9 mouse cellular contexts compared by ENCODE assay signal in the genomic region with DNA sequence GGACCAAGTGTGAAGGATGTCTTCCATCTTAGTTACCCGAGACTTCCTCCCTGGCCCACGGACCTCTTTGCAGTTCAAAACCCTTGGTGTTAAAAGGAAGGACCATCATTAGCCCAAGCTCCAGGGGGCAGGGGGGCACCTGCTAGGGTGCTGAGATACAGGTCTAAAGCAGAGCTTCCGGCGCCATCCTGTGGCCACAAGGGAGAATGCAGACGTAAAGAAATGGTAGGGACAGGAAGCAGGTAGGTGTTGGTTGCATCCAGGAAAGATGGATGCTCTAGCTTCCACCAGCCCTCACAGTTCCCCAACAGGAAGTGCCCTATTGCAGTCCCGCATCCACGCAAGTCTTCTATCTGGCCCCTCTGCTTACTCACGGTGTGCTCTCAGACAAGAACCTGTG. TPM values are rescaled to one million over a fixed set of nuclear protein-coding genes. Genes with fewer than 3 reads are reported as not detected.
DNase-seq lines count a peak whose midpoint lies in the region; ATAC-seq lines count a peak whose summit lies in the region.
"Had no signal": no experiment of that assay in that cellular context is flagged by ENCODE, and none has a peak within 500 bp of the region (broad histone marks: within the 10 kb centered on the region; RNA-seq: fewer than 3 reads in every experiment).

No protein-coding gene starts in this region.

- no peak overlapping the region for H3K4me3 ChIP-seq in midbrain, embryonic 14.5 days (replicated peaks; ENCODE audit: low read depth, low read length)
- H3K4me3 ChIP-seq in midbrain, embryonic 15.5 days: no peak overlapping the region

- H3K27me3 ChIP-seq in midbrain, embryonic 14.5 days (ENCODE audit: control insufficient read depth, insufficient read depth, low read length): peaks cover 20% of the 10 kb centered on the region
- peaks cover 34% of the 10 kb centered on the region for H3K27me3 ChIP-seq in midbrain, embryonic 15.5 days (replicated peaks)

- H3K4me1 ChIP-seq in midbrain, embryonic 14.5 days (ENCODE audit: control insufficient read depth, insufficient read depth, low read length): peaks cover 10% of the 10 kb centered on the region; the same call in 1 of the 2 replicates
- peaks cover 16% of the 10 kb centered on the region for H3K4me1 ChIP-seq in midbrain, embryonic 15.5 days

- no peaks in the 10 kb centered on the region for H3K9me3 ChIP-seq in midbrain, embryonic 14.5 days (ENCODE audit: control insufficient read depth, low read length)
- H3K9me3 ChIP-seq in midbrain, embryonic 15.5 days: no peaks in the 10 kb centered on the region

- peak; percentile 16 for DNase-seq in cerebellum, adult 11-12 months
- peak; percentile 56 for DNase-seq in midbrain, embryonic 14.5 days
- peak; percentile 71 for DNase-seq in layer of hippocampus, postnatal 10 days (ENCODE audit: low spot score in 2 of 2)
- DNase-seq in thymus, postnatal 25 days: peak; percentile 21

- H3K9ac ChIP-seq in midbrain, embryonic 14.5 days (replicated peaks; ENCODE audit: low read length): no peak overlapping the region
- no peak overlapping the region for H3K9ac ChIP-seq in midbrain, embryonic 15.5 days

- no peaks in the 10 kb centered on the region for H3K36me3 ChIP-seq in midbrain, embryonic 14.5 days (ENCODE audit: control insufficient read depth, insufficient read depth, low read length)
- H3K36me3 ChIP-seq in midbrain, embryonic 15.5 days (replicated peaks): no peaks in the 10 kb centered on the region

- WGBS in midbrain, embryonic 14.5 days: 24% methylated on average over 8 of the region's 8 CpGs
- 16% methylated on average over 8 of the region's 8 CpGs for WGBS in midbrain, embryonic 15.5 days

- no peak overlapping the region for H3K27ac ChIP-seq in midbrain, embryonic 14.5 days (replicated peaks; ENCODE audit: low read depth, low read length)
- H3K27ac ChIP-seq in midbrain, embryonic 15.5 days: no peak overlapping the region

- ATAC-seq in cerebellum, adult (ENCODE audit: insufficient number of reproducible peaks, low FRiP score, low TSS enrichment): no peak
- no peak for ATAC-seq in midbrain, embryonic 14.5 days (ENCODE audit: low FRiP score, low TSS enrichment)
- ATAC-seq in midbrain, embryonic 15.5 days (replicated peaks): no peak
- peak; percentile 59 for ATAC-seq in common myeloid progenitor, adult 5-6 weeks (replicated peaks; ENCODE audit: low read depth, poor library complexity, severe bottlenecking)
- peak; percentile 72 for ATAC-seq in megakaryocyte, adult 5-6 weeks (ENCODE audit: poor library complexity, severe bottlenecking)

- H3K4me2 ChIP-seq in midbrain, embryonic 14.5 days (ENCODE audit: low read length): no peak overlapping the region
- no peak overlapping the region for H3K4me2 ChIP-seq in midbrain, embryonic 15.5 days

RNA-seq across cellular contexts. Expression of gene Slpi, which starts 1.9 kb away (rescaled TPM):
- polyA plus RNA-seq in midbrain, embryonic 14.5 days (2014; fragmentation: Nextera tagmentation; extraction: Ambion mirVana): not detected in 2 replicates
- polyA plus RNA-seq in midbrain, embryonic 15.5 days (2015; fragmentation: Nextera tagmentation; extraction: Ambion mirVana): not detected in 2 replicates
- 10.1 and 10.4 TPM in 2 replicates for total RNA-seq in common myeloid progenitor, adult 5-6 weeks (2017)
- total RNA-seq in layer of hippocampus, postnatal 10 days (2021): 1 to 10 TPM; 1.0 to 1.4 TPM
- total RNA-seq in megakaryocyte, adult 5-6 weeks (2015): 454 and 463 TPM in 2 replicates
- total RNA-seq in megakaryocyte, adult 5-6 weeks (2017): 81.4 and 109 TPM in 2 replicates

RNA-seq across cellular contexts. Expression of gene Rbpjl, which starts 16.0 kb away (rescaled TPM):
- not detected in 2 replicates for polyA plus RNA-seq in midbrain, embryonic 14.5 days (2014; fragmentation: Nextera tagmentation; extraction: Ambion mirVana)
- polyA plus RNA-seq in midbrain, embryonic 15.5 days (2015; fragmentation: Nextera tagmentation; extraction: Ambion mirVana): 0.05 TPM in 1 of 2 replicates, not detected in the other
- not detected in 2 replicates for total RNA-seq in common myeloid progenitor, adult 5-6 weeks (2017)
- under 1 TPM; 0.38 to 0.48 TPM for total RNA-seq in layer of hippocampus, postnatal 10 days (2021)
- not detected in 2 replicates for total RNA-seq in megakaryocyte, adult 5-6 weeks (2015)
- total RNA-seq in megakaryocyte, adult 5-6 weeks (2017): not detected in 2 replicates
- total RNA-seq: heart, postnatal 14 days had no signal

RNA-seq across cellular contexts. Expression of gene Matn4, which starts 18.0 kb away (rescaled TPM):
- polyA plus RNA-seq in midbrain, embryonic 14.5 days (2014; fragmentation: Nextera tagmentation; extraction: Ambion mirVana): not detected in 2 replicates
- polyA plus RNA-seq in midbrain, embryonic 15.5 days (2015; fragmentation: Nextera tagmentation; extraction: Ambion mirVana): 0.65 and 0.89 TPM in 2 replicates
- not detected in 2 replicates for total RNA-seq in common myeloid progenitor, adult 5-6 weeks (2017)
- total RNA-seq in layer of hippocampus, postnatal 10 days (2021): 10 to 100 TPM; 20.4 to 25.9 TPM
- total RNA-seq in megakaryocyte, adult 5-6 weeks (2015): not detected in 2 replicates
- total RNA-seq in megakaryocyte, adult 5-6 weeks (2017): not detected in 2 replicates

RNA-seq across cellular contexts. Expression of gene Svs5, which starts 54.4 kb away (rescaled TPM):
- polyA plus RNA-seq in midbrain, embryonic 14.5 days (2014; fragmentation: Nextera tagmentation; extraction: Ambion mirVana): not detected in 2 replicates
- not detected in 2 replicates for polyA plus RNA-seq in midbrain, embryonic 15.5 days (2015; fragmentation: Nextera tagmentation; extraction: Ambion mirVana)
- not detected in 2 replicates for total RNA-seq in common myeloid progenitor, adult 5-6 weeks (2017)
- total RNA-seq in layer of hippocampus, postnatal 10 days (2021): not detected
- not detected in 2 replicates for total RNA-seq in megakaryocyte, adult 5-6 weeks (2015)
- total RNA-seq in megakaryocyte, adult 5-6 weeks (2017): not detected in 2 replicates
- total RNA-seq: heart, postnatal 14 days had no signal

RNA-seq across cellular contexts. Expression of gene Sdc4, which starts 56.7 kb away (rescaled TPM):
- polyA plus RNA-seq in midbrain, embryonic 14.5 days (2014; fragmentation: Nextera tagmentation; extraction: Ambion mirVana): 2.4 and 4.9 TPM in 2 replicates
- polyA plus RNA-seq in midbrain, embryonic 15.5 days (2015; fragmentation: Nextera tagmentation; extraction: Ambion mirVana): 6.7 and 7.1 TPM in 2 replicates
- total RNA-seq in common myeloid progenitor, adult 5-6 weeks (2017): 0.05 TPM in 1 of 2 replicates, not detected in the other
- 10 to 100 TPM; 74.2 to 83.4 TPM for total RNA-seq in layer of hippocampus, postnatal 10 days (2021)
- total RNA-seq in megakaryocyte, adult 5-6 weeks (2015): 0.76 and 0.82 TPM in 2 replicates
- total RNA-seq in megakaryocyte, adult 5-6 weeks (2017): 0.49 and 0.88 TPM in 2 replicates

Comparison
In these comparisons a context has a peak if more than half of its experiments do, and no peak if none do; other contexts are left out.
1. DNase-seq: peak in every context shown above with its lines; median percentile 71 in layer of hippocampus, postnatal 10 days; 56 in midbrain, embryonic 14.5 days; 21 in thymus, postnatal 25 days; 16 in cerebellum, adult 11-12 months.
2. ATAC-seq: peak in common myeloid progenitor, adult 5-6 weeks (single experiment) and megakaryocyte, adult 5-6 weeks (single experiment); none in cerebellum, adult (single experiment), midbrain, embryonic 14.5 days (single experiment) and midbrain, embryonic 15.5 days (single experiment).
3. RNA of gene Matn4, which starts 18.0 kb away (total RNA-seq): 20.4 to 25.9 TPM in layer of hippocampus, postnatal 10 days; not detected in common myeloid progenitor, adult 5-6 weeks and not detected in megakaryocyte, adult 5-6 weeks; every median in the first group is over 10 times any median in the second.